In genomic region chr3:26201410-26201809, GRCm38 (mm10) we compare ENCODE assay signal across 27 mouse cellular contexts.
"Had no signal": no experiment of that assay in that cellular context is flagged by ENCODE, and none has a peak within 500 bp of the region (broad histone marks: within the 10 kb centered on the region; RNA-seq: fewer than 3 reads in every experiment).

No protein-coding gene starts in this region.

- H3K27ac ChIP-seq: embryonic facial prominence, embryonic 10.5 days; embryonic facial prominence, embryonic 12.5 days; embryonic facial prominence, embryonic 13.5 days; embryonic facial prominence, embryonic 15.5 days; forebrain, embryonic 10.5 days; forebrain, embryonic 12.5 days; forebrain, embryonic 13.5 days; forebrain, embryonic 15.5 days; gastrocnemius, adult 2 months; heart, adult 2 months; heart, embryonic 10.5 days had no signal

- H3K4me3 ChIP-seq: embryonic facial prominence, embryonic 10.5 days; embryonic facial prominence, embryonic 12.5 days; embryonic facial prominence, embryonic 13.5 days; embryonic facial prominence, embryonic 15.5 days; erythroblast, embryonic 14.5 days; forebrain, embryonic 10.5 days; forebrain, embryonic 12.5 days; forebrain, embryonic 13.5 days; forebrain, embryonic 15.5 days; gastrocnemius, adult 2 months; heart, adult 2 months; heart, embryonic 10.5 days had no signal

- DNase-seq: cerebellum, adult 9-11 months; cerebellum, postnatal 10 days; cerebellum, postnatal 14 days; cerebellum, postnatal 25 days; cerebellum, postnatal 36 days; embryo, embryonic 11 days; forebrain, postnatal 0 days; gastrocnemius, adult 2 months; gastrocnemius, postnatal 10 days; gastrocnemius, postnatal 14 days; gastrocnemius, postnatal 25 days; gastrocnemius, postnatal 36 days; heart, adult 11 months; heart, adult 18-20 months; heart, adult 2 months had no signal

- H3K9ac ChIP-seq: embryonic facial prominence, embryonic 12.5 days; embryonic facial prominence, embryonic 13.5 days; embryonic facial prominence, embryonic 15.5 days; forebrain, embryonic 12.5 days; forebrain, embryonic 13.5 days; forebrain, embryonic 15.5 days; forebrain, postnatal 0 days had no signal

- H3K36me3 ChIP-seq: embryonic facial prominence, embryonic 10.5 days; embryonic facial prominence, embryonic 12.5 days; embryonic facial prominence, embryonic 13.5 days; embryonic facial prominence, embryonic 15.5 days; forebrain, embryonic 10.5 days; forebrain, embryonic 12.5 days; forebrain, embryonic 15.5 days; heart, embryonic 10.5 days had no signal

- H3K9me3 ChIP-seq: embryonic facial prominence, embryonic 10.5 days; embryonic facial prominence, embryonic 12.5 days; embryonic facial prominence, embryonic 13.5 days; embryonic facial prominence, embryonic 15.5 days; forebrain, embryonic 10.5 days; forebrain, embryonic 12.5 days; forebrain, embryonic 13.5 days; forebrain, embryonic 15.5 days; heart, embryonic 10.5 days had no signal

- H3K27me3 ChIP-seq: embryonic facial prominence, embryonic 12.5 days; embryonic facial prominence, embryonic 13.5 days; embryonic facial prominence, embryonic 15.5 days; forebrain, embryonic 12.5 days; forebrain, embryonic 13.5 days; forebrain, embryonic 15.5 days had no signal

- H3K4me1 ChIP-seq: embryonic facial prominence, embryonic 10.5 days; embryonic facial prominence, embryonic 12.5 days; embryonic facial prominence, embryonic 13.5 days; embryonic facial prominence, embryonic 15.5 days; forebrain, embryonic 10.5 days; forebrain, embryonic 12.5 days; forebrain, embryonic 13.5 days; forebrain, embryonic 15.5 days; heart, embryonic 10.5 days had no signal

- ATAC-seq: forebrain, embryonic 13.5 days; forebrain, embryonic 14.5 days; forebrain, embryonic 15.5 days; forebrain, embryonic 16.5 days; forebrain, postnatal 0 days had no signal
